Mouse (Mus musculus): ENCODE results near the gene Khdrbs1. TPM values are rescaled to one million over a fixed set of nuclear protein-coding genes. Genes with fewer than 3 reads are reported as not detected.
"Not testable (repeated sequence)": the region's sequence is repeated elsewhere in the genome, so short reads cannot be mapped to it uniquely, and the experiment has no call there.

Khdrbs1 gene
- polyA plus RNA-seq, 1 experiment from 2014 or later: 96.5 TPM

DNA sequence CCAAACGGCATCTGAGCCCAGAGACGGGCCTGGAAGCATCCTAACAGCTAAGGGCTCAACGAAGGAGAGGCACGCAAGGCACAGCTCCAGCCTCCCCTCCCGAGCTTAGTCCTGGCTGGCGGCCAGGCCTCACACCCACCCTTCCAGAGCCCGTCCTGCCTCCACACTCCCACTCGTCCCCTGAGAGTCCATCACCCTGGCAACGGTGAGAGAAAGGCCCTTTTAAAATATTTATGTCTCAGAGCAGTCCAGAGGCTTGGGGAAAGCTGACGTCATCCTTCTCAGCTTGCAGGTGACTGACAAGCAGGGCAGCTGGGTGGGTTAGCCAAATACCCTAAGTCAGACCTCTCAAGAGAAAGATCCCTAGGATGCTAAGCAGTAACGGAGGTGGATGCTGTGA is 39.6 kb downstream of the Khdrbs1 start:
- DNase-seq (ENCODE audit: low spot score) (peak; percentile 84), ATAC-seq (replicated peaks; ENCODE audit: low FRiP score, low TSS enrichment, low read depth) (peak; percentile 79)
- peak overlapping the region; percentile 86 for H3K27ac ChIP-seq (ENCODE audit: low read depth)
- no peaks in the 10 kb centered on the region for H3K9me3 ChIP-seq (ENCODE audit: control insufficient read depth, low read length)
- no peak overlapping the region for H3K9ac ChIP-seq (ENCODE audit: low read length)
- H3K27me3 ChIP-seq (replicated peaks; ENCODE audit: control insufficient read depth, insufficient read depth, low read length): no peaks in the 10 kb centered on the region
- 9% methylated on average over 11 of the region's 11 CpGs for WGBS
- H3K4me2 ChIP-seq (ENCODE audit: low read length): no peak overlapping the region
- no peak overlapping the region for H3K4me3 ChIP-seq (ENCODE audit: low read depth, low read length)
- H3K36me3 ChIP-seq (ENCODE audit: control insufficient read depth, insufficient read depth, low read length): peaks cover 42% of the 10 kb centered on the region
- H3K4me1 ChIP-seq (replicated peaks; ENCODE audit: control insufficient read depth, insufficient read depth, low read length): peaks cover 21% of the 10 kb centered on the region

DNA sequence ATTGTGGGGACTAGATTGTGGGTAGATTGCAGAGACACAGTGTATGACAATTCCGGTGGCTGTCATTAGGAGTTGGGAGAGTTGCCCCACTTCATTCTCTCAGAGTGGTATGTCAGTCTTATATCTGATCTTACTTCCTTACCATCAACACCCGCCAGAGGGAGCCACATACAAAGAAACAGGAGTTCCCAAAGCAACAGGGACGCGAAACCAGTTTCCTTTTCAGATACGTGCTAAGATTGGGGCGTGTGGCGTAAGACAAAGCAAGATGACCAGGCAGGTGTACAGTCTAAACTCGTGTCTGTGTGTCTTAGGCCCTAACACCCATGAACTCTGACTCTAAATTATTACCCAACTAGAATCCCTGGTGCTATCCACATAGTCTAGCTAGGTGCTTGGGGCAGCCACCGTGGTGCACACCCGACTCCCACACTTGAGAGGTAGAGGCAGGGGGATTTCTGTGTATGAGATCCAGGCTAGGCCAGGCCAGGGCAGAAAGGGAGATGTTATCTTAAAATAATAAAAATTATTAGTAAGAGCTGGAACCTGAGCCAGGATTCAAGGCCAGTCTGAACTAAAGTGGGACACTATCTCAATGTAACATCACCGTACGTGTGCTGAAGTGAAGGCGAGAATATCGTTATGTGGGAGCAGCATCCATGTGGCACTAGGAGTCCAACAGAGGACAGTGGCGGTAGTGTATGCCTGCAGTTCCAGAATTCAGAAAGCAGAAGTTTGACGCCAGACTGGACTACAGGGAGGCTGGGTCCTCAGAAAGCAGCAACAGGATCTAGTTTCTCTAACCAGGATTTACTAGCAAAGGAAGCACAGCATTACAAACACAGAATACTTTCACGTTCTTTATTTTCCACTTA is 40.4 kb downstream of the Khdrbs1 start:
- Histone ChIP-seq H3K4me3 (ENCODE audit: low read depth, low read length) (no peak overlapping the region), H3K9me3 (ENCODE audit: control insufficient read depth, low read length) (no peaks in the 10 kb centered on the region), H3K4me2 (ENCODE audit: low read length) (no peak overlapping the region), H3K4me1 (replicated peaks; ENCODE audit: control insufficient read depth, insufficient read depth, low read length) (peaks cover 21% of the 10 kb centered on the region), H3K9ac (ENCODE audit: low read length) (no peak overlapping the region), H3K36me3 (ENCODE audit: control insufficient read depth, insufficient read depth, low read length) (peaks cover 37% of the 10 kb centered on the region), H3K27me3 (replicated peaks; ENCODE audit: control insufficient read depth, insufficient read depth, low read length) (no peaks in the 10 kb centered on the region), H3K27ac (ENCODE audit: low read depth) (peak overlapping the region; percentile 86)
- DNase-seq (ENCODE audit: low spot score) (peak; percentile 91), ATAC-seq (replicated peaks; ENCODE audit: low FRiP score, low TSS enrichment, low read depth) (peak; percentile 34)
- 52% methylated on average over 17 of the region's 17 CpGs for WGBS

DNA sequence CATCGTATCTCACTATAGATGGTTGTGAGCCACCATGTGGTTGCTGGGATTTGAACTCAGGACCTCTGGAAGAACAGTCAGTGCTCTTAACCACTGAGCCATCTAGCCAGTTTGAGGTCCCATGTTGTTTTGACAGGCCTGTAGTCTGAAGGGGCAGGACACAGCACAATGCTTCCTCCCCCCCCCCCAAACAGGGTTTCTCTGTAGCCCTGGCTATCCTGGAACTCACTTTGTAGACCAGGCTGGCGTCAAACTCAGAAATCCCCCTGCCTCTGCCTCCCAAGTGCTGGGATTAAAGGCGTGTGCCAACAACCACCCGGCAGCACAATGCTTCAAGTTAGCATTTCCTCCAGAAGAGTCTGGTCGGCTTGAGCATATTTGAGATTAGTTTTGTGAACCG is 41.4 kb downstream of the Khdrbs1 start:
- H3K9ac ChIP-seq (ENCODE audit: low read length); DNase-seq (ENCODE audit: low spot score); H3K4me2 ChIP-seq (ENCODE audit: low read length); H3K9me3 ChIP-seq (ENCODE audit: control insufficient read depth, low read length); ATAC-seq (replicated peaks; ENCODE audit: low FRiP score, low TSS enrichment, low read depth); H3K27ac ChIP-seq (ENCODE audit: low read depth); H3K4me3 ChIP-seq (ENCODE audit: low read depth, low read length); H3K27me3 ChIP-seq (replicated peaks; ENCODE audit: control insufficient read depth, insufficient read depth, low read length): not testable (repeated sequence)
- Histone ChIP-seq H3K4me1 (replicated peaks; ENCODE audit: control insufficient read depth, insufficient read depth, low read length) (peaks cover 23% of the 10 kb centered on the region), H3K36me3 (ENCODE audit: control insufficient read depth, insufficient read depth, low read length) (peaks cover 30% of the 10 kb centered on the region)
- WGBS: 93% methylated on average over 6 of the region's 6 CpGs

DNA sequence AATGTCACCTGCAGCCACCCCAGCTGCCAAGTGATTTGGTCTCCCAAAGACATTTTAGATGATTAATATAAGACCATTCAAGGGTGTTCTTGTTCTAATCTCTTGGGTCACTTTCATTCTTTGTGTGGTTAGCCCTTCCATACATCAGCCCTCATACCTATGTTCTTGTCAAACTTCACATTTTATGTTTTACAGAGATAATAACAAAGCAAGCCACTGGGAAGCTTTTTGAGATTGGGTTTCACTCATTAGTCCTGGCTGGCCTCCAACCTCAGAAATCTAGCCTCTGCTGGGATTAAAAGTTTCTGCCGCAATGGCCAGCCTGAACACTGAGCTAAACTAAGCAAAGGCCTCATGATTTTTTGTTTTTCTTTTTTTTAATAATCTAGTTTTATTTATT is 41.9 kb downstream of the Khdrbs1 start:
- no peak for ATAC-seq (replicated peaks; ENCODE audit: low FRiP score, low TSS enrichment, low read depth)
- Histone ChIP-seq H3K4me1 (replicated peaks; ENCODE audit: control insufficient read depth, insufficient read depth, low read length) (peaks cover 27% of the 10 kb centered on the region), H3K36me3 (ENCODE audit: control insufficient read depth, insufficient read depth, low read length) (peaks cover 28% of the 10 kb centered on the region), H3K4me2 (ENCODE audit: low read length) (no peak overlapping the region), H3K4me3 (ENCODE audit: low read depth, low read length) (no peak overlapping the region), H3K9ac (ENCODE audit: low read length) (no peak overlapping the region), H3K9me3 (ENCODE audit: control insufficient read depth, low read length) (no peaks in the 10 kb centered on the region), H3K27ac (ENCODE audit: low read depth) (no peak overlapping the region), H3K27me3 (replicated peaks; ENCODE audit: control insufficient read depth, insufficient read depth, low read length) (no peaks in the 10 kb centered on the region)
- DNase-seq (ENCODE audit: low spot score): no peak
- WGBS: 76% methylated on average over 1 of the region's 1 CpGs

DNA sequence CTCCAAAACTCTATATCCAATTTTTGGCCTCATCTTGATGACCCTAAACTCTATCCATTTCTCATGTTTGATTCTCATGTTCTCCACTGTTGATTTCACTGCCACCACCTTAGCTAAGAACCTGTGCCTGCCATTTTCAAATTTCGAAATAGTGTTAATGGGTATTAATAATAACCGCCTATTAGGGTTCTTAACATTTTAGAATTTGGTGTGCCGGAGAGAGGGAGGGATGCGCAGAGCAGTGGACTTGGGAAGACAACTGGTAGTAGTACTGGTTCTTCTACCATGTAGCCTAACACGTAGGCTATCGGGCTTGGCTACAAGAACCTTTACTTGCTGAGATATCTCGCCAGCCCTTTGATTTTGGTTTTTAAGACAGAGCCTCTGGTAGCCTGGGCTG is 44.9 kb downstream of the Khdrbs1 start:
- H3K36me3 ChIP-seq (ENCODE audit: control insufficient read depth, insufficient read depth, low read length): peaks cover 22% of the 10 kb centered on the region
- no peaks in the 10 kb centered on the region for H3K9me3 ChIP-seq (ENCODE audit: control insufficient read depth, low read length)
- ATAC-seq (replicated peaks; ENCODE audit: low FRiP score, low TSS enrichment, low read depth): no peak
- peak overlapping the region; percentile 57 for H3K4me2 ChIP-seq (ENCODE audit: low read length)
- peak overlapping the region; percentile 84 for H3K27ac ChIP-seq (ENCODE audit: low read depth)
- peak overlapping the region; percentile 57 for H3K9ac ChIP-seq (ENCODE audit: low read length)
- H3K27me3 ChIP-seq (replicated peaks; ENCODE audit: control insufficient read depth, insufficient read depth, low read length): no peaks in the 10 kb centered on the region
- no peak for DNase-seq (ENCODE audit: low spot score)
- peaks cover 12% of the 10 kb centered on the region for H3K4me1 ChIP-seq (replicated peaks; ENCODE audit: control insufficient read depth, insufficient read depth, low read length)
- peak overlapping the region; percentile 60 for H3K4me3 ChIP-seq (ENCODE audit: low read depth, low read length)
- WGBS: 86% methylated on average over 7 of the region's 7 CpGs

DNA sequence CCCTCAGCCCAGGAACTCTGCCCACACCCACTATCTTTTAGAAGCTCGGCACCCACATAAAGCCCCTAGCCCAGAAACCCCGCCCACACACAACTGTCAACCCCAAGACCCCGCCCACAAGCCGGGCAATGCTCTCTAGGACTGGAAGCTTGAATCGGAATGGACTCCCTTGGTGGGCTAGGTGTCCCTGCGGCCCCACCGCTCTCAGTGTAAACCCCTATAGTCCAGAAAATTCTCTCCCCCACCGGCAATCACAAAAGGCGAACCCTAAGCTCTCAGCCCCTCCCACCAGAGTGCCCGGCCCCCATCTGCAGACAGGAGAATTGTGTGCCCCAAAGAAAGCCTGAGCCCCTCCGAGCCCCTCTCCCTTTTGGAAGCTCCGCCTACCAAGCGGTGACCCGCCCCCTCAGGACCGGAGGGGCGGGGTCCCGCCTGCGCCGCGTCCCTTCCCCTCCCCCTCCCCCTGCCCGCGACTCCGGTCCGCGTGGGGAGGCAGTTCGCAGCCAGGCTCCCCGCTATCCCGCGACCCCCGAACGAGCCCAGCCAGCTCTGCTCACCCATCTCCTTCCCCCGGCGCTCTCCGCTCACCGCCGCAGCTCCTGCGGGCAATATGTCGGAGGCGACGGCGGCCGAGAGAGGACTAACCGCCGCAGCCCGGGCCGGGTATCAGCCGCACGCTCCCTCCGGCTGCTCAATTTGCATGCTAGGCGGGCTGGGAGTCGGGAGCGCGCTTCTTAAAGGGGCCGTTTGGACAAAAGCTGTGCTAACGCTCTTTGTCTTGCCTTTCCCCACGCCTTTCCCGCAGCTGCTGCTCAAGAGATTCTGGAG is 45.7 kb downstream of the Khdrbs1 start, which contains the start of gene Tmem39b:
TSS of gene Tmem39b (minus strand) at position 681 of the 828 bp plus-strand sequence.
- Histone ChIP-seq H3K4me2 (ENCODE audit: low read length) (peak within 1 kb of the TSS; percentile 57), H3K9me3 (ENCODE audit: control insufficient read depth, low read length) (no peaks in the 10 kb centered on the region), H3K36me3 (ENCODE audit: control insufficient read depth, insufficient read depth, low read length) (peaks cover 27% of the 10 kb centered on the region), H3K9ac (ENCODE audit: low read length) (peak within 1 kb of the TSS; percentile 57), H3K27me3 (replicated peaks; ENCODE audit: control insufficient read depth, insufficient read depth, low read length) (no peaks in the 10 kb centered on the region), H3K4me3 (ENCODE audit: low read depth, low read length) (peak within 1 kb of the TSS; percentile 60), H3K27ac (ENCODE audit: low read depth) (peak within 1 kb of the TSS; percentile 84), H3K4me1 (replicated peaks; ENCODE audit: control insufficient read depth, insufficient read depth, low read length) (peaks cover 6% of the 10 kb centered on the region)
- DNase-seq (ENCODE audit: low spot score) (peak; percentile 93), ATAC-seq (replicated peaks; ENCODE audit: low FRiP score, low TSS enrichment, low read depth) (peak; percentile 83)
- WGBS: under 1% methylated on average over 56 of the region's 57 CpGs

DNA sequence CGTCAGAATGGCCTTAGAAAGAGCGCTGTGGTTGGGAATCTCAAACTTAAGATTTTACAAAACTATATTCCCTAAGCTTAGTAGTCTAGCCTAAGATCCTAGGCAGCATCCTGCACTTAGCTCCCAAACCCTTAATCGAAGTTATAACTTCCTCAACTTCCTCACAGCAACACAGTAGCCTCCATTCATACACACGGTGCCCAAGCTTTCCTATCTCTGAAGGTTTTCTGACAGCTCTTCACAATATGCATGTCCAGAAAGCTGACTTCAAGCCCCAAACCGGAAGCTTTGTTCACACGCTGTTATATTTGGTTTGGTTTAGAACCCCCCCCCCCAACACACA is 46.3 kb downstream of the Khdrbs1 start:
- no peak overlapping the region for H3K27ac ChIP-seq (ENCODE audit: low read depth)
- H3K27me3 ChIP-seq (replicated peaks; ENCODE audit: control insufficient read depth, insufficient read depth, low read length): no peaks in the 10 kb centered on the region
- WGBS: 21% methylated on average over 6 of the region's 6 CpGs

DNA sequence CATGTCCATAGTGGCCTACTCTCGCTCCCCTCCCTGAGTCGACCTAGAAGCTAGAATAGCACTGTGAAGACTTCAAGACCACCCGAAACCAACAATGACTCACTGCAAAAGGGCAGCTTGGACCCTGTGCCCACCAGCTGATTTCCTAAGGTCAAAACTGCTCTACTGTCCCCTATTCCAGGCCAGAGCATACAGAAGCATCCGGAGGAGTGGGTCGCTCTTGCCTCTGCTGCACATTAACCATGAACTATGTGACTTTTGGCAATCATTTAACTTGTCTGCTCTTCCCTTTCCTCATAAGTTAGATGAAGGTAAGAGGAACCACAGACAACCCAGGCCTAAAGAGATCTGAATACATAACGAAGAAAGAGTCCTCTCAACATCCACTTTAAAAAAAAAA is 57.6 kb downstream of the Khdrbs1 start:
- 92% methylated on average over 6 of the region's 6 CpGs for WGBS
- H3K27ac ChIP-seq (ENCODE audit: low read depth): no peak overlapping the region

More for the DNA sequence above, 46.3 kb downstream of the Khdrbs1 start:
- DNase-seq (ENCODE audit: low spot score) (no peak), ATAC-seq (replicated peaks; ENCODE audit: low FRiP score, low TSS enrichment, low read depth) (no peak)
- Histone ChIP-seq H3K4me1 (replicated peaks; ENCODE audit: control insufficient read depth, insufficient read depth, low read length) (peaks cover 6% of the 10 kb centered on the region), H3K4me3 (ENCODE audit: low read depth, low read length) (peak overlapping the region; percentile 60), H3K36me3 (ENCODE audit: control insufficient read depth, insufficient read depth, low read length) (peaks cover 33% of the 10 kb centered on the region), H3K9me3 (ENCODE audit: control insufficient read depth, low read length) (no peaks in the 10 kb centered on the region), H3K4me2 (ENCODE audit: low read length) (peak overlapping the region; percentile 46), H3K9ac (ENCODE audit: low read length) (peak overlapping the region; percentile 57)

More for the DNA sequence above, 57.6 kb downstream of the Khdrbs1 start:
- ATAC-seq (replicated peaks; ENCODE audit: low FRiP score, low TSS enrichment, low read depth) (no peak), DNase-seq (ENCODE audit: low spot score) (no peak)
- Histone ChIP-seq H3K4me2 (ENCODE audit: low read length) (no peak overlapping the region), H3K27me3 (replicated peaks; ENCODE audit: control insufficient read depth, insufficient read depth, low read length) (no peaks in the 10 kb centered on the region), H3K4me3 (ENCODE audit: low read depth, low read length) (no peak overlapping the region), H3K4me1 (replicated peaks; ENCODE audit: control insufficient read depth, insufficient read depth, low read length) (no peaks in the 10 kb centered on the region), H3K9me3 (ENCODE audit: control insufficient read depth, low read length) (no peaks in the 10 kb centered on the region), H3K36me3 (ENCODE audit: control insufficient read depth, insufficient read depth, low read length) (peaks cover 95% of the 10 kb centered on the region), H3K9ac (ENCODE audit: low read length) (no peak overlapping the region)
